Mouse (Mus musculus) erythroid progenitor cell, adult 5-6 weeks (primary cell): ENCODE measurements around the gene Tbce. TPM values are rescaled to one million over a fixed set of nuclear protein-coding genes. Genes with fewer than 3 reads are reported as not detected.
A peak's percentile ranks its signal among the peaks of the same experiment; 100 is the strongest.

Source experiments
- ATAC-seq: replicated peaks from 2 replicates; pipeline ENCODE4 v1.8.0; 2016; ENCODE audit warnings: moderate number of reproducible peaks, mild to moderate bottlenecking, moderate TSS enrichment, inconsistent platforms; ENCODE audit not compliant: poor library complexity, low FRiP score, severe bottlenecking
- total RNA-seq, 2 experiments: library from RNA; stranded (forward) in 1 of 2; stranded (reverse) in 1 of 2; fragments of 150-400 nt in 1 of 2; fragments of 186-747, 209-891 nt in 1 of 2; gene quantifications; 2 replicates each; pipeline versions ENCODE4 v1.2.3 to v1.2.4; 2015 to 2017; ENCODE audit warnings: low replicate concordance in 2 of 2

Tbce gene
- total RNA-seq, 2 experiments from 2014 or later, result 108 to 172 TPM

- no peak for ATAC-seq
Observed at GRCm38 (mm10) chr13:13989135-13989534, 50.3 kb downstream of the Tbce start.

GRCm38 (mm10) chr13:13983523-13983922 is 55.9 kb downstream of the Tbce start:
- no peak for ATAC-seq

- ATAC-seq, result peak; percentile 86
Observed at GRCm38 (mm10) chr13:13981842-13982241, 57.6 kb downstream of the Tbce start.

GRCm38 (mm10) chr13:13969796-13970195 is 69.6 kb downstream of the Tbce start:
- ATAC-seq, result no peak

GRCm38 (mm10) chr13:13968629-13969111 is 70.8 kb downstream of the Tbce start:
- ATAC-seq, result peak; percentile 93

- no peak for ATAC-seq
Observed at GRCm38 (mm10) chr13:13966172-13966571, 73.3 kb downstream of the Tbce start.

GRCm38 (mm10) chr13:13965388-13965964 is 74.0 kb downstream of the Tbce start:
- ATAC-seq, result no peak

GRCm38 (mm10) chr13:13961046-13961445 is 78.4 kb downstream of the Tbce start:
- ATAC-seq, result no peak

- ATAC-seq, result no peak
Observed at GRCm38 (mm10) chr13:13960211-13960610, 79.2 kb downstream of the Tbce start.

- ATAC-seq, result no peak
Observed at GRCm38 (mm10) chr13:13956686-13957085, 82.8 kb downstream of the Tbce start.

GRCm38 (mm10) chr13:13954931-13955330 is 84.5 kb downstream of the Tbce start:
- peak; percentile 38 for ATAC-seq

- ATAC-seq, result peak; percentile 95
Observed at GRCm38 (mm10) chr13:13953874-13954832, 85.3 kb downstream of the Tbce start, which contains the start of gene B3galnt2. Gene B3galnt2, plus strand, starts transcription at chr13:13954469.

Other genes with a start within 250 kb of the Tbce start
- 26.7 and 33.5 TPM in 2 replicates for gene B3galnt2, start 85.2 kb downstream of the Tbce start, total RNA-seq (2015; ENCODE audit: low replicate concordance)
- 20.5 and 31.7 TPM in 2 replicates for gene B3galnt2, start 85.2 kb downstream of the Tbce start, total RNA-seq (2017; ENCODE audit: low replicate concordance)
- 37.5 and 46.1 TPM in 2 replicates for gene Arid4b, start 23.6 kb upstream of the Tbce start, total RNA-seq (2015; ENCODE audit: low replicate concordance)
- 54.0 and 65.6 TPM in 2 replicates for gene Arid4b, start 23.6 kb upstream of the Tbce start, total RNA-seq (2017; ENCODE audit: low replicate concordance)
- 17.7 and 23.5 TPM in 2 replicates for gene Ggps1, start 23.9 kb upstream of the Tbce start, total RNA-seq (2015; ENCODE audit: low replicate concordance)
- 12.3 and 13.9 TPM in 2 replicates for gene Ggps1, start 23.9 kb upstream of the Tbce start, total RNA-seq (2017; ENCODE audit: low replicate concordance)